Mouse (Mus musculus): ENCODE data around the gene Swt1. TPM values are rescaled to one million over a fixed set of nuclear protein-coding genes. Genes with fewer than 3 reads are reported as not detected.
A peak's percentile ranks its signal among the peaks of the same experiment; 100 is the strongest.

Gene Swt1
- polyA plus RNA-seq, 1 experiment from 2014 or later, result 17.2 TPM

- 0% methylated on average over 84 of the region's 104 CpGs for WGBS (ENCODE audit: insufficient replicate concordance)
Measured at GRCm38 (mm10) chr1:151344283-151345108, 83.8 kb downstream of the Swt1 start, which contains the start of gene Ivns1abp. TSS of gene Ivns1abp (plus strand) at chr1:151344477.

GRCm38 (mm10) chr1:151343571-151344282 is 84.5 kb downstream of the Swt1 start:
- DNase-seq (peak; percentile 43), ATAC-seq (no peak; the same call in 1 of the 2 replicates)
- Histone ChIP-seq H3K27me3 (ENCODE audit: insufficient read depth, low read length) (no peaks in the 10 kb centered on the region), H3K4me2 (ENCODE audit: low read depth, low read length) (peak overlapping the region; percentile 94), H3K36me3 (replicated peaks; ENCODE audit: insufficient read depth, low read length) (peaks cover 2% of the 10 kb centered on the region; the same call in 1 of the 2 replicates), H3K4me1 (ENCODE audit: insufficient read depth) (peaks cover 41% of the 10 kb centered on the region), H3K27ac (ENCODE audit: low read depth) (peak overlapping the region; percentile 88), H3K9me3 (ENCODE audit: low read length) (no peaks in the 10 kb centered on the region), H3K4me3 (ENCODE audit: low read depth, low read length) (peak overlapping the region; percentile 91), H3K9ac (replicated peaks) (peak overlapping the region; percentile 87)
- WGBS (ENCODE audit: insufficient replicate concordance), result under 1% methylated on average over 17 of the region's 17 CpGs
- TF ChIP-seq CTCF (IDR thresholded peaks at IDR 0.05; ENCODE audit: low read depth) (peak; percentile 54), EP300 (IDR thresholded peaks at IDR 0.05; ENCODE audit: low read depth) (no peak; the same call in 1 of the 2 replicates)

More at GRCm38 (mm10) chr1:151344283-151345108, 83.8 kb downstream of the Swt1 start, which contains the start of gene Ivns1abp:
- peak within 1 kb of the TSS; percentile 88 for H3K27ac ChIP-seq (ENCODE audit: low read depth)
- peak within 1 kb of the TSS; percentile 94 for H3K4me2 ChIP-seq (ENCODE audit: low read depth, low read length)
- no peaks in the 10 kb centered on the region for H3K27me3 ChIP-seq (ENCODE audit: insufficient read depth, low read length)
- H3K9me3 ChIP-seq (ENCODE audit: low read length), result no peaks in the 10 kb centered on the region
- peak within 1 kb of the TSS; percentile 87 for H3K9ac ChIP-seq (replicated peaks)
- peaks cover 6% of the 10 kb centered on the region for H3K36me3 ChIP-seq (replicated peaks; ENCODE audit: insufficient read depth, low read length)
- H3K4me3 ChIP-seq (ENCODE audit: low read depth, low read length), result peak within 1 kb of the TSS; percentile 91
- DNase-seq, result peak; percentile 98
- no peak for TF ChIP-seq EP300 (IDR thresholded peaks at IDR 0.05; ENCODE audit: low read depth)
- TF ChIP-seq CTCF (IDR thresholded peaks at IDR 0.05; ENCODE audit: low read depth), result no peak
- H3K4me1 ChIP-seq (ENCODE audit: insufficient read depth), result peaks cover 39% of the 10 kb centered on the region
- ATAC-seq, result peak; percentile 89

- no peaks in the 10 kb centered on the region for H3K36me3 ChIP-seq (replicated peaks; ENCODE audit: insufficient read depth, low read length)
- no peaks in the 10 kb centered on the region for H3K27me3 ChIP-seq (ENCODE audit: insufficient read depth, low read length)
- DNase-seq, result peak; percentile 39
- 9% methylated on average over 6 of the region's 6 CpGs for WGBS (ENCODE audit: insufficient replicate concordance)
- H3K4me3 ChIP-seq (ENCODE audit: low read depth, low read length), result peak overlapping the region; percentile 91
- H3K4me1 ChIP-seq (ENCODE audit: insufficient read depth), result peaks cover 46% of the 10 kb centered on the region
- no peaks in the 10 kb centered on the region for H3K9me3 ChIP-seq (ENCODE audit: low read length)
- peak overlapping the region; percentile 88 for H3K27ac ChIP-seq (ENCODE audit: low read depth)
- no peak for ATAC-seq
- TF ChIP-seq EP300 (IDR thresholded peaks at IDR 0.05; ENCODE audit: low read depth) (no peak), CTCF (IDR thresholded peaks at IDR 0.05; ENCODE audit: low read depth) (no peak)
- peak overlapping the region; percentile 87 for H3K9ac ChIP-seq (replicated peaks)
- H3K4me2 ChIP-seq (ENCODE audit: low read depth, low read length), result peak overlapping the region; percentile 94
Measured at GRCm38 (mm10) chr1:151342968-151343367, 85.3 kb downstream of the Swt1 start.

GRCm38 (mm10) chr1:151342311-151342710 is 85.9 kb downstream of the Swt1 start:
- Histone ChIP-seq H3K27ac (ENCODE audit: low read depth) (peak overlapping the region; percentile 88), H3K4me2 (ENCODE audit: low read depth, low read length) (peak overlapping the region; percentile 94), H3K4me1 (ENCODE audit: insufficient read depth) (peaks cover 48% of the 10 kb centered on the region), H3K9me3 (ENCODE audit: low read length) (no peaks in the 10 kb centered on the region), H3K36me3 (replicated peaks; ENCODE audit: insufficient read depth, low read length) (no peaks in the 10 kb centered on the region), H3K27me3 (ENCODE audit: insufficient read depth, low read length) (no peaks in the 10 kb centered on the region), H3K4me3 (ENCODE audit: low read depth, low read length) (peak overlapping the region; percentile 91), H3K9ac (replicated peaks) (peak overlapping the region; percentile 87; the same call in 1 of the 2 replicates)
- TF ChIP-seq EP300 (IDR thresholded peaks at IDR 0.05; ENCODE audit: low read depth) (no peak), CTCF (IDR thresholded peaks at IDR 0.05; ENCODE audit: low read depth) (no peak)
- WGBS (ENCODE audit: insufficient replicate concordance), result 50% methylated on average over 3 of the region's 3 CpGs
- DNase-seq, result no peak
- ATAC-seq, result no peak

GRCm38 (mm10) chr1:151341321-151342044 is 86.8 kb downstream of the Swt1 start:
- no peak for ATAC-seq
- no peak for DNase-seq
- H3K4me1 ChIP-seq (ENCODE audit: insufficient read depth), result peaks cover 43% of the 10 kb centered on the region
- H3K27me3 ChIP-seq (ENCODE audit: insufficient read depth, low read length), result no peaks in the 10 kb centered on the region
- H3K27ac ChIP-seq (ENCODE audit: low read depth), result peak overlapping the region; percentile 88
- peak overlapping the region; percentile 94; the same call in 1 of the 2 replicates for H3K4me2 ChIP-seq (ENCODE audit: low read depth, low read length)
- no peak for TF ChIP-seq CTCF (IDR thresholded peaks at IDR 0.05; ENCODE audit: low read depth)
- no peak for TF ChIP-seq EP300 (IDR thresholded peaks at IDR 0.05; ENCODE audit: low read depth)
- H3K36me3 ChIP-seq (replicated peaks; ENCODE audit: insufficient read depth, low read length), result no peaks in the 10 kb centered on the region
- H3K9ac ChIP-seq (replicated peaks), result no peak overlapping the region; the same call in 1 of the 2 replicates
- WGBS (ENCODE audit: insufficient replicate concordance), result 57% methylated on average over 8 of the region's 8 CpGs
- no peaks in the 10 kb centered on the region for H3K9me3 ChIP-seq (ENCODE audit: low read length)
- H3K4me3 ChIP-seq (ENCODE audit: low read depth, low read length), result no peak overlapping the region
